Mouse (Mus musculus) c-Kit-positive CD71-negative TER-119-negative erythroid progenitor cells, embryonic 14.5 days (primary cell): ENCODE data around the gene Lce1m.
"Not testable (repeated sequence)": the region's sequence is repeated elsewhere in the genome, so short reads cannot be mapped to it uniquely, and the experiment has no call there.

ENCODE experiments used
- DNase-seq: peaks from one replicate; pipeline ENCODE4 v3.0.0-alpha.2; 2013; ENCODE audit warnings: low read depth

Gene Lce1m

GRCm38 (mm10) chr3:93018960-93019359, at the start of gene Lce1m:
Gene Lce1m (minus strand): TSS chr3:93019060.
- DNase-seq, result no peak

DNA sequence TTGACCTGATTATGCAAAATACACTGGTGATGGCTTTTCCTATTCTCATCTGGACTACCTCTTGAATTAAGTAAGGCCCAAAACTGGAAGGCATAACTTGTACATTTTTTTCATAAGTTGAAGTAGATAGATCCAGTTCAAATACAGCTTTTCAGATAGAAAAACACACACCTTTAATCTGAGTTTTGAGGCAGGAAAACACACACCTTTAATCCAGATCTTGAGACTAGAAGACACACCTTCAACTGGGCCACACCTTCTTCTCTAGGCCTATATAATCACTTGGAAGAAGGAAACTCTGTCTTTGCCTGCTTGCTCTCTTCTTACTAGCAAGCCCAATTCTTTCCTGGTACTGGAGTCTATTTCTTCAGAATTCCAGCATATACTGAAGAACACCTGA, 49.7 kb upstream of the Lce1m start, which contains the start of gene Gm4858:
Gm4858 (plus strand) TSS at position 301 of the 400 bp plus-strand sequence.
- DNase-seq, result not testable (repeated sequence)

GRCm38 (mm10) chr3:93052826-93053474, 34.1 kb upstream of the Lce1m start:
- peak; percentile 7 for DNase-seq

GRCm38 (mm10) chr3:93050182-93050581, 31.3 kb upstream of the Lce1m start:
- DNase-seq, result no peak

DNA sequence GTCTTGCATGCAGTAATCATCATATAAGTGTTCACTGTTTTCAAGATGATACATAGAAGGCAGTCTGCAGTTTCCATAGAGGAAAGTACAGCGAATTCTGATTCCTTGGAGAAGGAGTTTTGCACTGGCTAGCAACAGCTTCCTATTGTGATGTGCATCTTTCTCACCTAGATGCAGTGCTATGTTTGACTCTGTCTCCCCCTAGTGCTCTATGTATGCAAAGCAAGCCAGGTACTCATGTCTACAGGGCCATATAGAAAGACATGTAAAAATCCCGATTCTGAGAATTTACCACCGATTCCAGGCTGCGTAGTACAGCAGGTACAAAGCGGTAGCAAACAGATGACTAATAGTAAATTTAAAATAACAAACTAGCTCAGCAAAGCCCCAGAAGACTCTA, 12.6 kb upstream of the Lce1m start:
- no peak for DNase-seq

- DNase-seq, result no peak
These were observed 6.6 kb upstream of the Lce1m start for GRCm38 (mm10) chr3:93025486-93025885.

DNA sequence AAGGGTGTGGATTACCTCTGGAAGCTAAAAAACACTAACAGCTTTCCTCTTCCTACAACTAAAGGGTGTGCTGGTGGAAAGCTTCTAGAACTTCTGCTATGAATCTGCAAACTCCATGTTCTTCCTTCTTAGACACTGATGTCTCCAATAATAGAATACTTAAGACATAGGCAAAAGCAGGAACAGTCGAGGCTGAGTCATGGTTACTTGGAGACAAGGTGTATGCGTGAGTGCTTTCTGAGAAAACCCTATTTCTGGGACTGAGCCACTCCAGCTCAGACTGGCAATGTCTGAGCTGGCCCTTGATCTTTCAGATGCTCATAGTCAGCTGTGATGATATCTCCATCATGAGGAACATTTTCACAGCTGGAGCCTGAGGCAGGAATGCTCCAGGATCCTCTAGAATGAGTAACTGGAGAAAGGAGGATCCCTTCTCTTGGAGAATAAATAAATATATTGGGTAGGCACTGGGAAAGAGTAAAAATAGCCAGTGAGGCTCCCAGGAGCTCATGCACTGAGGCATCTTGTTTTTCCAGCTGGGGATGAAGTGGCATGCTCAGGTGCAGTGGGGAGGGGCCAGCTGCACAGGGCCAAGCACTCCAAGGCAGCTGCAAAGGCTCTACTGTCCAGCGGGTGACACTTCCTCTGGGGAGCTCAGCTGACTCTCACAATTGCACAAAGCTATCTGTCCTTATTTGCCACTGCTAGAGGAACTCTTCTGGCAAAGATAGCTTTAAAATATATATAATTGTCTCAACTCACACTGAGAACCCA, 4.7 kb upstream of the Lce1m start:
- no peak for DNase-seq

- no peak for DNase-seq
These were observed 2.3 kb upstream of the Lce1m start for GRCm38 (mm10) chr3:93021171-93021570.

DNA sequence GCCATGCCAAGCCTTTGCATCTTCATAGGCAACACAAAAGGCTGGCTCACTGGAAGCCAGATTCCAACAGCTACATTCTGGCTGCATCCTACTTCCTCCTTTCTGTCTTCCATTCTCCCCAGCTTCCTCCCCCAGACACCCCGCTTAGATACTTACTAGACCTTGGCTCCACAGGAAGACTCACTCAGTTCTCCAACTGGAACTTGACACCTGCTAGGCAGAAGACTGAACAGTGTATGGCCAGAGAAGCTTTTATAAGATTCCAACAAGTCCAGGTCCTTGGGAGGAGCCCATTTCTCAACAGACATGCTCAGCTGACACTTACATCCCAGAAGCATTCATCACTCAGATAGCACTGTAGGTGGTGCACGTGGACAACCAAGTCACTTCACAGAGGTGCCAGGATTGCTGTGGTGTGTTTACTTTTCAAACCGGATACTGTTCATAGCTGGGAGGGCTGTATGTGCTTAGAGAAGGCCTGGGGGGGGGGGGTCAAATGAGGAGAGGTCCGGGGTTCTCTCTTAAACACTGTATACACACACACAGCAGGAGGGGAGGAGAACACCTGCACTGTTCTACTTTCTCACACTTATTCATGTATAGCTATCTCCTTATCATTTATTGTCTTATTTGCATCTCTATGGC, 3.3 kb downstream of the Lce1m start, which contains the start of gene Crct1:
Crct1 (minus strand) TSS at position 228 of the 645 bp plus-strand sequence.
- no peak for DNase-seq

- no peak for DNase-seq
These were observed 4.0 kb downstream of the Lce1m start for GRCm38 (mm10) chr3:93014871-93015270.

- DNase-seq, result no peak
These were observed 4.5 kb downstream of the Lce1m start for GRCm38 (mm10) chr3:93014378-93014801.

- DNase-seq, result no peak
These were observed 16.0 kb downstream of the Lce1m start for GRCm38 (mm10) chr3:93002843-93003242.

- DNase-seq, result no peak
These were observed 18.2 kb downstream of the Lce1m start for GRCm38 (mm10) chr3:93000621-93001020.

- DNase-seq, result peak; percentile 22
These were observed 20.2 kb downstream of the Lce1m start for GRCm38 (mm10) chr3:92998691-92999090.

DNA sequence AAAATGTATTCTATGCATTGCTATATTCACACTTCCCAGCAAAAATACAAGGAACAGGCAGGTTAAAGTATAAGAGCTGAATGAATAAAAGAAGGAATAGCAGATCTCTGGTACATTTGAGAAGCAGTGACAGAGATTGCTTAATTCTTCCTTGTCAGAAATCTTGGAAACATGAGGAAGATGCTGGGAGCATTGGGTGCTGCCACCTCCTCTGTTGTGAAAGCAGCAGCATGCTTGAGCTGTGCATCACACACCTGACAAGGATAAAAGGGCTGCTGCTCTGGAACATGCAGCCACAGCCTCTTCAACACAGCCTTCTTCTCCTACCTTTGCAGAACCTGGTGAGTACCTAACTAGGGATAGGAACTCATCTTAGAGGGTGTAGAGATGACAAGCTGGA, 26.9 kb downstream of the Lce1m start, which contains the start of gene Lce3f:
Lce3f (plus strand) TSS at position 301 of the 400 bp plus-strand sequence.
- DNase-seq, result no peak

DNA sequence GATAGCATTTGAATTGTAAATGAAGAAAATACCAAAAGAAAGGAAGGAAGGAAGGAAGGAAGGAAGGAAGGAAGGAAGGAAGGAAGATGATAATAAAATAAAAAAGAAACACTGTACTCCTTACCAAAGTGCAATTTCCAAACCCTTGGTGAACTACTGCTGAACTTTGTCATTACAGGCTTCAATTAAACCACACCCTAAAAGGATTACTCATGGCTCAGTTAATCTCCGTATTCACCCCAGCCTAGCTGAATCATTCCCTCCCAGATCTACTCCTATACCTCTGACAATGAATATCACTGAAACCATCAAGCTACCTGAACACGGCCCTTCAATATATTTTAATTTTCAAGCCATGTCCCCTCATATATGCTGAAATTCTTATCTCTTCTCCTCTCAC, 40.4 kb downstream of the Lce1m start:
- no peak for DNase-seq
